Mouse (Mus musculus) c-Kit-negative CD71-positive TER-119-positive erythroid progenitor cells, embryonic 14.5 days (primary cell): ENCODE measurements around the gene Olfr1294.

Experiments used
- DNase-seq: peaks from one replicate; pipeline ENCODE4 v3.0.0-alpha.2; 2013; ENCODE audit warnings: low read depth, low spot score

Olfr1294 gene

GRCm38 (mm10) chr2:111540191-111540590 lies at the start of gene Olfr1294:
TSS of gene Olfr1294 (minus strand) at chr2:111540291.
- no peak for DNase-seq

- DNase-seq, result no peak
Measured at GRCm38 (mm10) chr2:111569581-111569980, 29.5 kb upstream of the Olfr1294 start, which contains the start of gene Olfr1295. TSS of gene Olfr1295 (minus strand) at chr2:111569681.

- DNase-seq, result no peak
Measured at GRCm38 (mm10) chr2:111524903-111525302, 15.2 kb downstream of the Olfr1294 start, which contains the start of gene Olfr1293-ps. TSS of gene Olfr1293-ps (plus strand) at chr2:111525203.

GRCm38 (mm10) chr2:111517451-111517850 lies 22.6 kb downstream of the Olfr1294 start:
- DNase-seq, result no peak

- no peak for DNase-seq
Measured at GRCm38 (mm10) chr2:111496880-111497279, 43.2 kb downstream of the Olfr1294 start, which contains the start of gene Olfr1291-ps1. TSS of gene Olfr1291-ps1 (plus strand) at chr2:111497180.

- DNase-seq, result no peak
Measured at GRCm38 (mm10) chr2:111493729-111494128, 46.4 kb downstream of the Olfr1294 start, which contains the start of gene Olfr1290. TSS of gene Olfr1290 (minus strand) at chr2:111493829.
